Mouse (Mus musculus) CH12.LX (cell line): ENCODE results near the gene Rffl.

Experiments used
- CTCF ChIP-seq, 2 experiments: IDR thresholded peaks in 1 of 2; conservative IDR thresholded peaks in 1 of 2; 2 replicates each; pipeline ENCODE4 v1.5.1; 2011 to 2012; ENCODE audit warnings: low read depth in 2 of 2, low read length in 2 of 2, improper control_type of control experiment in 1 of 2, inconsistent platforms in 1 of 2, mild to moderate bottlenecking in 1 of 2, moderate library complexity in 1 of 2
- EP300 ChIP-seq: IDR thresholded peaks from 2 replicates; pipeline ENCODE4 v1.6.1; 2011; ENCODE audit warnings: low read length, improper control_type of control experiment
- ETS1 ChIP-seq: conservative IDR thresholded peaks from 2 replicates; pipeline ENCODE4 v1.6.1; 2012; ENCODE audit warnings: low read depth, mild to moderate bottlenecking, inconsistent platforms, low read length, improper control_type of control experiment, moderate library complexity
- KAT2A ChIP-seq: IDR thresholded peaks from 2 replicates; pipeline ENCODE4 v1.6.1; 2012; ENCODE audit warnings: low read length, improper control_type of control experiment, inconsistent platforms; ENCODE audit not compliant: insufficient replicate concordance
- POLR2A ChIP-seq: IDR thresholded peaks from 2 replicates; pipeline ENCODE4 v1.6.1; 2011; ENCODE audit warnings: low read depth, mild to moderate bottlenecking, improper control_type of control experiment, low read length
- POLR2AphosphoS2 ChIP-seq: IDR thresholded peaks from 2 replicates; pipeline ENCODE4 v1.6.1; 2011; ENCODE audit warnings: low read depth, low read length, improper control_type of control experiment
- ZNF384 ChIP-seq: IDR thresholded peaks from 2 replicates; pipeline ENCODE4 v1.6.1; 2012; ENCODE audit warnings: low read depth, low read length, improper control_type of control experiment, inconsistent platforms

GRCm38 (mm10) chr11:82865957-82866356, 5.1 kb downstream of the Rffl start:
- TF ChIP-seq POLR2A, result no peak
- TF ChIP-seq CTCF (conservative IDR thresholded peaks at IDR 0.05 in 1 of 2, IDR thresholded peaks at IDR 0.05 in 1 of 2; ENCODE audit: low read depth in 2 of 2, low read length in 2 of 2), result no peak
- no peak for TF ChIP-seq EP300
- TF ChIP-seq ETS1, result no peak
- TF ChIP-seq POLR2AphosphoS2, result no peak
- TF ChIP-seq ZNF384, result peak; percentile 93
- TF ChIP-seq KAT2A, result no peak
